Mouse (Mus musculus) brown adipose tissue, adult 24 weeks (tissue): ENCODE measurements around the gene 1700020N01Rik. TPM values are rescaled to one million over a fixed set of nuclear protein-coding genes. Genes with fewer than 3 reads are reported as not detected.

Experiments
- H3K27ac ChIP-seq: fragments of 200-500 bp; replicated peaks from 2 replicates; pipeline ENCODE4 v1.5.1; 2012; ENCODE audit warnings: low read depth, mild to moderate bottlenecking, low read length
- H3K4me1 ChIP-seq: fragments of 200-500 bp; 2 replicates; pipeline ENCODE4 v1.6.1; 2012; ENCODE audit warnings: low read length, mixed read lengths; ENCODE audit not compliant: control insufficient read depth, insufficient read depth, insufficient read length
- H3K4me3 ChIP-seq: fragments of 200-500 bp; 2 replicates; pipeline ENCODE4 v1.5.1; 2012; ENCODE audit warnings: low read depth, mild to moderate bottlenecking, low read length, moderate library complexity; ENCODE audit not compliant: insufficient read depth
- polyA plus RNA-seq: library from polyadenylated mRNA; stranded (reverse); fragments of >200 nt; gene quantifications from 2 replicates; pipeline ENCODE4 v1.2.4, GENCODE M21; 2012; ENCODE audit not compliant: missing spikeins, insufficient read depth, insufficient read length

Gene 1700020N01Rik
- polyA plus RNA-seq: not detected in 2 replicates

GRCm38 (mm10) chr10:21592896-21593380 lies at the start of gene 1700020N01Rik:
TSS of gene 1700020N01Rik (plus strand) at chr10:21593145.
- Histone ChIP-seq H3K27ac (no peak within 1 kb of the TSS), H3K4me1 (peaks cover 8% of the 10 kb centered on the region), H3K4me3 (no peak within 1 kb of the TSS)

DNA sequence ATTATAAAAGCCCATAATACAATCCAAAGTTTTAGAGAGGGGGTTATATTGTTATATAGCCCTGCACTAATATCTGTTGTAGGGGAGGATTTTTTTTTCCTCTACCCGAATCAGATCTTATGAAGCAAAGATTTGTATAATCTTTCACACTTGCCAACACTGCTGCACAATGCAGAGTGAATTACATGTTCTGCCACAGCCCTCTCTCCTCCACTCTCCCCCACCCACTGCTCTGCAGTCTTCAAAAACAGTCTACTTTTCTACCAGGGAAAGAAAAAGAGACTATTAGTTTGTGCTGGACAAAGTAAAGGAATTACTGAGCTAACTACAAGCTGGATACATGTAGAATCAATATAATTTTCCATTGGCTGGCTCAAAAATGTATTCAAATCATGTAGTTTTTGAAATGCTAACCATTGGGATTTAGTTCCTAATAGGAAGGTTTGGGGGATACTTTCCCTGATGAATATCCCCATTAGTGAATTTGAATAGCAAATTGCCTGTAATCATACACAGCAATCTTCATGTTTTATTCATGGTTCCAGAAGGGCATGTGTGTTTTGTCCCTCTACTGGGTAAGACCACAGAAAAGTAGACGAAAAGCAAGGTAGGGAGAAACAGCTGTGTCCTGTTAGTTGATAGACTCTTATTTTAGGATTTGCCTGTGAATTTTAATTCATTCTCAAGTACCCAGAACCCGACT lies 49.2 kb upstream of the 1700020N01Rik start:
- H3K4me1 ChIP-seq: peaks cover 9% of the 10 kb centered on the region; the same call in 1 of the 2 replicates
- H3K27ac ChIP-seq: no peak overlapping the region
- H3K4me3 ChIP-seq: no peak overlapping the region

GRCm38 (mm10) chr10:21544721-21545120 lies 48.2 kb upstream of the 1700020N01Rik start:
- Histone ChIP-seq H3K27ac (peak overlapping the region; percentile 64), H3K4me1 (peaks cover 14% of the 10 kb centered on the region; the same call in 1 of the 2 replicates), H3K4me3 (no peak overlapping the region)

DNA sequence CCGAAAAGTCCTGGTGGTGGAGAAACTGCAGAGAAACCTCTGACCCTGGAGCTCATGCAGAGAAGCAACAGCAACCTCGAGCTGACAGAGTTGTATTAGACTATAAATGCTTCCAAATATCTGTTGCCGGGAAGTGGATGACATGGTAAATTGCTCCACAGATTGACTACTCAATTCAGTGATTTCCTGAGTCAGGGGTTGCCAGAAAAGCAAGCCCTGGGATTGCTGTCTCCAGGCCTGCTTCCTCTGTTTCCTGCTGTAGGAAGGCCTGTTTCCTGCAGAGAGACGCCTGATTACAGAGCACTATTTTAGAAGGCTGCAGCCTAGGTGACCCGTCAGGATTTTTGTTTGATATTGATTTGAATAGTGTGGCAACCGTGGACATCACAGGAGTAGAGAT lies 47.5 kb upstream of the 1700020N01Rik start:
- H3K4me1 ChIP-seq: peaks cover 14% of the 10 kb centered on the region; the same call in 1 of the 2 replicates
- H3K4me3 ChIP-seq: no peak overlapping the region
- peak overlapping the region; percentile 86 for H3K27ac ChIP-seq

DNA sequence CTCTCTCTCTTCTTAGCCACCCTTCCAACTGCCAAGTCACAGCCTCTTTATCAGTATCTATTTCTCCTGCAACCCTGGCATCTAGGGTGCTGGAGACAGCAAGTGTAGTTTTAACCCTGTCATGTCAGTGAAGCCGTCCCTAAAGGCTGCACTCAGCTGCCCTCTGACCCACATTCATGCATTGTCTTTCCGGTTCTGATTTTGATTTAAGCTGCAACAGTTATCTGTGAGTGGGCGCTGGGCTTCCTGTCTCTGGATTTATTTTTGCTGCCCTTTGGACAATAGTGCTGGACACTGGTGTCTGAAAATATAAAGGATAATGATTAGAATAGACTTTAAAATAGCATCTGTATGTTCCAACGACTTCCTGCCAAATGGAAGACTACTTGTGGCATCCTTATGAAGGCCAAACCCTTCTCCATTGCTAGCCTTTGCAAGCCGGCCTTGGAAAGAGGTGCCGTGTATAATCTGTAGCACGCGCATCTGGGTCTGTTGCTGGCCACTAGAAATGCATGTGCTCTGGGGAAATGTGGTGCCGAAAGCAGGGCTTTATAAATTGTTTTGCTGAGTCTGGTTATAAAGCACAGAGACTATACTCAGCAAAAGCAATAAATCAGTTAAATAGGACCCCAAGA lies 44.0 kb upstream of the 1700020N01Rik start:
- Histone ChIP-seq H3K27ac (no peak overlapping the region), H3K4me1 (peaks cover 16% of the 10 kb centered on the region; the same call in 1 of the 2 replicates), H3K4me3 (no peak overlapping the region)

DNA sequence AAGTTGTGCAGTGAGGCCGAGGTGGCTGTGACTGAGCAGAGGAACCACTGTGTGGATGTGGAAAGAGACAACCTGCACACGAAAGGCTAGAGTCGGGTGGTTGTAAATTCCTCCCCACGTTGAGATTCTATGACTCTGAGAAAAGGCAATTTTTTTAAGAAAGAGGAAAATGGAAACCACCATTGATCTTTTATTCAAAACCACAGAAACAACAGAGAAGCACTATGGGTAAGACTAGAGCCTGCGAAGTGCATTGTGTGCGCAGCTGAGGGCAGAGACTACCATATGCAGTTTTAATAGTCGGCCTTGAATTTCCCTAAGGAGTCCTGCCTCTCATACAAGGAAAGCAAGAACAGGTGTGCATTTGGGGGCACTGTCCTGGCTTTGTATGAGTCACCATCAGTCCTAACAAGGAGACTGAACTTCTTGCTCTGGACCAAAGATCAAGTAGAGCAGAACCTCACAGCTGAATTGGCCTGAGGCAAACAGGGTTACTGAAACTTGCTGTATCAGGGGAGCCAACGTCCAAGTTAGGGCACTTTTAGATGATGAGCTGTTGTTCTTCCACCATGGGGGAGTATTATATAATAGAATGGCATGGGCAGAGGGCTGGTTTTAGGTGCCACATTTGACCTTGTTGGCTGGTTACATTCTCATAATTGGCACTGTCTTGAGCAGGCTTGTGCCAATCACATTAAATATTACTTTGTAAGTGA lies 39.8 kb upstream of the 1700020N01Rik start:
- Histone ChIP-seq H3K4me3 (no peak overlapping the region), H3K4me1 (peaks cover 7% of the 10 kb centered on the region; the same call in 1 of the 2 replicates), H3K27ac (no peak overlapping the region)

GRCm38 (mm10) chr10:21553683-21554035 lies 39.3 kb upstream of the 1700020N01Rik start:
- H3K27ac ChIP-seq: no peak overlapping the region
- no peak overlapping the region for H3K4me3 ChIP-seq
- peaks cover 7% of the 10 kb centered on the region; the same call in 1 of the 2 replicates for H3K4me1 ChIP-seq

DNA sequence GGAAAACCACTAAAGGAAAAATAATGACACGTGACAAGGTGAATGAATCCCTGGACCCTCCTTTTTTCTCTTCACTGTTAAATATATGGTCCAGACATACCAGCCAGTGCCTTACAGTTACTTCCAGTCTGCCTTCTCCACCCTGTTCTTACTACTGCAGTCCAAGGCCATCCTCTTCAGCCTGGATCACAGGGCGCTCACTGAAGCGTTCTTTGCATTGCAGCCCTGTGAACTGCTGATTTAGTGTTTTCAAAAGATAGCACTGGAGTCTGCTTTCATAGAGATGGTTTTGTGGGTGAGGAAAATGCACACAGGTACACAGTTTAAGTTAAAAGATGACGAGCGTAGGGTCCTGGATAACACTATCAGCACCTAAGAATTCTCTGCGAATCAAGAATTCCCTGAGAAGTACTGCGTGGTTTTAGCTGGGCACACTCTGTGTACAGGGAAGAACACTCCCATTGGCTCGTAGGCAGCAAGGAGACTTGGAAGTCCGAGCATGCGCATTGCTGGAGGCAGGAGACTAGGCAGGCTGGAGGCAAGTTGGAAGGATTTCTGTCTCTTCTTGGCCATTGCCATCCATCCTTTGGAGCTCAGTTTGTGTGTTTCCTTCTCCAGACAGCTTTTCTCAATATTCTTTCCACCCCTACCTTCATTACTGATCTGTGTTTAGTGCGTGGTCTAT lies 37.9 kb upstream of the 1700020N01Rik start:
- H3K27ac ChIP-seq: no peak overlapping the region
- H3K4me1 ChIP-seq: peaks cover 2% of the 10 kb centered on the region; the same call in 1 of the 2 replicates

DNA sequence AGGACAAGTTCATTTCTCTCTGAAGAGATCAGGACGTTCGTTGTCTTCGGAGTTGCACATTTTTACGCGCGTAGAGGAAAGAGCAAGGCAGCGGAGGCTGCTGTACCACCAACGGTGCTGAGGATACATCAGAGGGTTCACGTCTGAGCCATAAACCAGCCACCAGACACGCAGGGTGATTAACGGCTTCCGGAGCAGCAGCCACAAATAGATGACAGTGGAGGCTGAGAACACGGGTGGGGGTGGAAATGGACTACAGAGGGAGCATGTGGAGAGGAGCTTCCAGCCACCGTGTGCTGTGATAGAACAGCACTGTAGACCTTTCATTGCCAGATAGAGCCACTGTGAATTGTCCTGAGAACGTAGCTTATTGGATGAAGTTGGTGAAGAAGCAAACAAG lies 33.2 kb upstream of the 1700020N01Rik start:
- no peaks in the 10 kb centered on the region for H3K4me1 ChIP-seq
- no peak overlapping the region for H3K27ac ChIP-seq
- no peak overlapping the region for H3K4me3 ChIP-seq

More for the DNA sequence above, 37.9 kb upstream of the 1700020N01Rik start:
- no peak overlapping the region for H3K4me3 ChIP-seq

GRCm38 (mm10) chr10:21561181-21561580 lies 31.8 kb upstream of the 1700020N01Rik start:
- Histone ChIP-seq H3K4me1 (no peaks in the 10 kb centered on the region; the same call in 1 of the 2 replicates), H3K4me3 (no peak overlapping the region), H3K27ac (no peak overlapping the region)

GRCm38 (mm10) chr10:21563446-21563845 lies 29.5 kb upstream of the 1700020N01Rik start:
- Histone ChIP-seq H3K4me3 (no peak overlapping the region), H3K4me1 (no peaks in the 10 kb centered on the region; the same call in 1 of the 2 replicates), H3K27ac (no peak overlapping the region)

- Histone ChIP-seq H3K4me1 (no peaks in the 10 kb centered on the region; the same call in 1 of the 2 replicates), H3K27ac (no peak overlapping the region), H3K4me3 (no peak overlapping the region)
Measured at GRCm38 (mm10) chr10:21564189-21564588, 28.8 kb upstream of the 1700020N01Rik start.

DNA sequence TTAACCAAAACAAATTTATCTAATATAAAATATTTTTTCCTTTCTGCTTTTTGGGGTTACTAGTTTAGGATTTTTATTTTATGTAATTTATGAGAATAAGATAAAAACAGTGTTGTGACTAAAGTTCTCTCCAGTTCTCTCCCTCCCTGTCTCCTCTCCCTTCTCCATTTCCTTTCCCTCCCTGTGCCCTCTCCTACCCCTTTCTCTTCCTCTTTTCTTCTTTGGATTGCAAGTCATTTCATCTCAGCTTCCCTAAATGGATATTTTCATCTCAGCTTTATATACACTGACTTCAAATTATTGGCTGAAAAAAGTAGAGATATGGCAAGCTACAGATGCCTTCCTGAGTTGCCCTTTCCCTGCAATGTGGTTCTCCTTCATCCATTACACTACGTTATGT lies 26.9 kb upstream of the 1700020N01Rik start:
- Histone ChIP-seq H3K27ac (no peak overlapping the region), H3K4me3 (no peak overlapping the region), H3K4me1 (no peaks in the 10 kb centered on the region; the same call in 1 of the 2 replicates)

DNA sequence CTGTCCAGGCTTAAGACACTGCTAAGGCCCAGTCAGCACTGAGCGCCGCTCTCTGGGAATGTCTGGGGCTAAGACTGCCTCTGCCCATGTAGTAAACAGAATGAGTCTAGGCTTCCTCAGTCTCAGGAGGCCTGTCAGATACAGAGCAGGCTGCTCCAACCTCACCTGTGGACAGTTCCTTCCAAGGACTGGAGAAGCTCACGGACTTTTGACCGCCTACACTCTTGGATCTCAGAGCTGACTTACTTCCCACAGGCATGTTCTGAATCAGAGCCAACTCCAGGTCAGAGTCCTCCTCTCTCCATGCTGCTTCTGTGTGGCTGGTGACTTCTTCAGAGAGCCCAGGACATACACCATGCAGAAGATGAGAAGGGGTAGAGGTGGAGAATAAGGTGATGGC lies 21.3 kb upstream of the 1700020N01Rik start:
- Histone ChIP-seq H3K4me3 (no peak overlapping the region), H3K4me1 (peaks cover 5% of the 10 kb centered on the region), H3K27ac (no peak overlapping the region)
